Mouse (Mus musculus) embryonic facial prominence, embryonic 10.5 days (tissue): Measurements from ENCODE around the gene Kctd14. TPM values are rescaled to one million over a fixed set of nuclear protein-coding genes. Genes with fewer than 3 reads are reported as not detected.

Experiments used
- polyA plus RNA-seq: library from polyadenylated mRNA; unstranded; fragments of >200 nt; fragmentation: Nextera tagmentation; extraction: Ambion mirVana; gene quantifications from 2 replicates; pipeline ENCODE4 v1.2.1, GENCODE M21; 2016

The Kctd14 gene
- polyA plus RNA-seq, 1 experiment from 2014 or later = 0.95 TPM

Other genes starting within 250 kb of the Kctd14 start
- 1.8 TPM in 2 replicates for gene Usp35, start 119.3 kb upstream of the Kctd14 start, polyA plus RNA-seq
- 4.0 and 4.6 TPM in 2 replicates for gene Kctd21, start 119.0 kb upstream of the Kctd14 start, polyA plus RNA-seq
- 55.2 and 58.8 TPM in 2 replicates for gene Alg8, start 79.7 kb upstream of the Kctd14 start, polyA plus RNA-seq
- gene Ndufc2, start 51.3 kb upstream of the Kctd14 start, polyA plus RNA-seq = 304 and 310 TPM in 2 replicates
- 0.26 and 0.45 TPM in 2 replicates for gene Thrsp, start 33.6 kb upstream of the Kctd14 start, polyA plus RNA-seq
- gene Ints4, start 29.6 kb downstream of the Kctd14 start, polyA plus RNA-seq = 67.9 and 68.3 TPM in 2 replicates
- gene Aamdc, start 128.2 kb downstream of the Kctd14 start, polyA plus RNA-seq = 35.9 and 38.0 TPM in 2 replicates
- gene Rsf1, start 128.6 kb downstream of the Kctd14 start, polyA plus RNA-seq = 26.2 and 27.0 TPM in 2 replicates
- gene Clns1a, start 245.3 kb downstream of the Kctd14 start, polyA plus RNA-seq = 296 and 321 TPM in 2 replicates